In the genomic region with DNA sequence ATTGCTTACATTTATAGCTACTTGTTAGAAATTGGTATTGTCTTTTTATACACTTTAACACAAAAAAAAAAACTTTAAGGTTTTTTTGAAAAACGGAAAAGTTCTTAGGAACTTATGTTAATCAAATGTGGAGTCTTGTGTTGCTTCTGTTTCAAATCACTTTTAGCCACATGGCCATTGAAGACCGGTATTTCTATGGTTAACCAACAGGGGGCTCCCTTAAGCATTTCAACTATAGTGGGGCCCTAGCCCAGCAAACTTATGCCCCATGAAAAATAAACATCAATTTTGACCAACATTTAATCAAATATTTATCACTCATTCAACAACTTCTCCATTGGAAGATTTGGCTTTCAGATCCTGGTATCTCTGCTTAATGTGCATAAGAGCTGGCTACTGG, we compare ENCODE assay signal across 14 mouse cellular contexts.
DNase-seq lines count a peak whose midpoint lies in the region; ATAC-seq and TF ChIP-seq lines count a peak whose summit lies in the region.
"Had no signal": no experiment of that assay in that cellular context is flagged by ENCODE, and none has a peak within 500 bp of the region (broad histone marks: within the 10 kb centered on the region; RNA-seq: fewer than 3 reads in every experiment).

No protein-coding gene starts in this region.

- H3K27me3 ChIP-seq in limb, embryonic 14.5 days (ENCODE audit: control insufficient read depth, insufficient read depth, low read length) = no peaks in the 10 kb centered on the region
- H3K27me3 ChIP-seq in limb, embryonic 10.5 days (ENCODE audit: low read depth, poor library complexity, severe bottlenecking) = no peaks in the 10 kb centered on the region
- no peaks in the 10 kb centered on the region for H3K27me3 ChIP-seq in MEL (ENCODE audit: control insufficient read depth in 1 of 2, insufficient read depth in 2 of 2, low read length in 2 of 2)
- H3K27me3 ChIP-seq: midbrain, embryonic 12.5 days; neural tube, embryonic 15.5 days had no signal

- no peak for TF ChIP-seq POLR2A in limb, embryonic 14.5 days (IDR thresholded peaks at IDR 0.05; ENCODE audit: borderline replicate concordance, extremely low read depth, insufficient read depth, insufficient read length)
- TF ChIP-seq POLR2A in MEL (IDR thresholded peaks at IDR 0.05; ENCODE audit: control insufficient read depth in 1 of 2, insufficient read depth in 1 of 2, low read depth in 1 of 2, low read length in 2 of 2, poor library complexity in 1 of 2) = no peak

- peak; percentile 58 for TF ChIP-seq RAD21 in MEL (IDR thresholded peaks at IDR 0.05; ENCODE audit: low read depth, low read length)

- H3K4me1 ChIP-seq in limb, embryonic 14.5 days (ENCODE audit: control insufficient read depth, insufficient read depth, low read length) = peaks cover 17% of the 10 kb centered on the region
- H3K4me1 ChIP-seq in limb, embryonic 10.5 days = peaks cover 22% of the 10 kb centered on the region
- no peaks in the 10 kb centered on the region for H3K4me1 ChIP-seq in MEL (ENCODE audit: control insufficient read depth in 1 of 2, insufficient read depth in 2 of 2, low read length in 2 of 2)

- no peaks in the 10 kb centered on the region for H3K9me3 ChIP-seq in limb, embryonic 14.5 days (ENCODE audit: control insufficient read depth, low read length)
- H3K9me3 ChIP-seq in limb, embryonic 10.5 days (replicated peaks) = no peaks in the 10 kb centered on the region
- no peaks in the 10 kb centered on the region for H3K9me3 ChIP-seq in MEL (replicated peaks; ENCODE audit: insufficient read depth, low read length)
- H3K9me3 ChIP-seq: midbrain, embryonic 12.5 days; neural tube, embryonic 15.5 days had no signal

- DNase-seq in embryo, embryonic 10.5 days (ENCODE audit: low spot score) = peak; percentile 43
- no peak for DNase-seq in embryo, embryonic 9.5 days (ENCODE audit: extremely low spot score)
- DNase-seq in limb, embryonic 14.5 days (ENCODE audit: low spot score) = peak; percentile 34
- no peak for DNase-seq in limb, embryonic 10.5 days (ENCODE audit: low spot score)
- DNase-seq in MEL (ENCODE audit: low read depth, low spot score) = peak; percentile 48
- peak; percentile 22 for DNase-seq in naive thymus-derived CD4-positive, alpha-beta T cell, adult 2 months (ENCODE audit: low read depth)
- DNase-seq in adrenal gland, postnatal 4 days (ENCODE audit: low spot score in 2 of 2) = no peak
- no peak for DNase-seq in urinary bladder, adult 2 months (ENCODE audit: low spot score)
- DNase-seq: adrenal gland, adult 8-10 months; cerebellum, adult 18-20 months; kidney, postnatal 36 days had no signal

- TF ChIP-seq EP300 in MEL (IDR thresholded peaks at IDR 0.05; ENCODE audit: low read depth in 1 of 2, low read length in 2 of 2) = no peak

- H3K9ac ChIP-seq in limb, embryonic 14.5 days (ENCODE audit: low read depth, low read length, severe bottlenecking) = no peak overlapping the region
- H3K9ac ChIP-seq in MEL (ENCODE audit: control insufficient read depth, low read depth, low read length, poor library complexity, severe bottlenecking) = no peak overlapping the region
- H3K9ac ChIP-seq: midbrain, embryonic 12.5 days; neural tube, embryonic 15.5 days had no signal

- H3K27ac ChIP-seq in limb, embryonic 14.5 days (replicated peaks; ENCODE audit: low read depth, low read length) = no peak overlapping the region
- H3K27ac ChIP-seq in limb, embryonic 10.5 days = no peak overlapping the region
- no peak overlapping the region for H3K27ac ChIP-seq in MEL (ENCODE audit: control insufficient read depth, low read depth, low read length)
- H3K27ac ChIP-seq: neural tube, embryonic 15.5 days had no signal

- H3K4me2 ChIP-seq in limb, embryonic 14.5 days (replicated peaks; ENCODE audit: low read depth, low read length, severe bottlenecking) = no peak overlapping the region
- H3K4me2 ChIP-seq: heart, embryonic 11.5 days; midbrain, embryonic 12.5 days; neural tube, embryonic 15.5 days had no signal

- no peak for ATAC-seq in limb, embryonic 14.5 days (ENCODE audit: low FRiP score, low read depth)

- H3K79me2 ChIP-seq in MEL (ENCODE audit: control insufficient read depth, insufficient read depth, low read length, poor library complexity) = no peaks in the 10 kb centered on the region

- no peak overlapping the region for H3K4me3 ChIP-seq in limb, embryonic 14.5 days (replicated peaks; ENCODE audit: low read length)
- H3K4me3 ChIP-seq in limb, embryonic 10.5 days = no peak overlapping the region
- H3K4me3 ChIP-seq in MEL (ENCODE audit: control insufficient read depth in 1 of 2, insufficient read depth in 1 of 2, low read depth in 2 of 2, low read length in 2 of 2) = no peak overlapping the region
- H3K4me3 ChIP-seq: midbrain, embryonic 12.5 days; neural tube, embryonic 15.5 days had no signal

- WGBS in limb, embryonic 14.5 days = 51% methylated on average over 2 of the region's 2 CpGs
- WGBS in limb, embryonic 10.5 days = 41% methylated on average over 2 of the region's 2 CpGs

- no peaks in the 10 kb centered on the region for H3K36me3 ChIP-seq in limb, embryonic 14.5 days (ENCODE audit: control insufficient read depth, insufficient read depth, low read length)
- H3K36me3 ChIP-seq in limb, embryonic 10.5 days = no peaks in the 10 kb centered on the region
- peaks cover 0 to 2% of the 10 kb centered on the region in 2 experiments; a peak in 2 of 4 replicates for H3K36me3 ChIP-seq in MEL (ENCODE audit: control insufficient read depth in 1 of 2, insufficient read depth in 2 of 2, low read length in 2 of 2)
- H3K36me3 ChIP-seq: midbrain, embryonic 12.5 days; neural tube, embryonic 15.5 days had no signal

- peak; percentile 12 to 55 (median 35); a peak in 3 of 6 replicates for TF ChIP-seq CTCF in MEL (IDR thresholded peaks at IDR 0.05 in 2 of 3, conservative IDR thresholded peaks at IDR 0.05 in 1 of 3; ENCODE audit: control insufficient read depth in 1 of 3, insufficient read depth in 1 of 3, low read depth in 2 of 3, low read length in 3 of 3, poor library complexity in 1 of 3, severe bottlenecking in 1 of 3)

TF ChIP-seq in MEL, 35 proteins besides CTCF, POLR2A, EP300 and RAD21:
- TF ChIP-seq MYC (IDR thresholded peaks at IDR 0.05; ENCODE audit: low read depth, low read length) (peak; percentile 69; the same call in 1 of the 2 replicates), MAX (IDR thresholded peaks at IDR 0.05; ENCODE audit: low read length) (peak; percentile 58), MAFK (IDR thresholded peaks at IDR 0.05; ENCODE audit: borderline replicate concordance, low read depth, low read length) (no peak), MEF2A (IDR thresholded peaks at IDR 0.05; ENCODE audit: extremely low read depth, insufficient replicate concordance, low read depth, low read length, poor library complexity, severe bottlenecking) (no peak), ZC3H11A (IDR thresholded peaks at IDR 0.05; ENCODE audit: low read depth, low read length) (peak; percentile 39), ETS1 (IDR thresholded peaks at IDR 0.05; ENCODE audit: low read depth, low read length) (no peak), MXI1 (IDR thresholded peaks at IDR 0.05; ENCODE audit: low read depth, low read length) (no peak), POLR2AphosphoS5 (IDR thresholded peaks at IDR 0.05; ENCODE audit: borderline replicate concordance, low read depth, low read length) (no peak), MYB (IDR thresholded peaks at IDR 0.05; ENCODE audit: low read depth, low read length) (no peak), USF1 (IDR thresholded peaks at IDR 0.05; ENCODE audit: low read depth, low read length) (0 out of 2 replicates have a peak, but pooled peaks have one; percentile 14), MAZ (IDR thresholded peaks at IDR 0.05; ENCODE audit: low read depth, low read length) (no peak), TCF12 (IDR thresholded peaks at IDR 0.05; ENCODE audit: low read depth, low read length) (no peak), SMC3 (IDR thresholded peaks at IDR 0.05; ENCODE audit: low read depth, low read length) (peak; percentile 66), HCFC1 (IDR thresholded peaks at IDR 0.05; ENCODE audit: low read depth, low read length) (no peak), UBTF (IDR thresholded peaks at IDR 0.05; ENCODE audit: borderline replicate concordance, insufficient read depth, low read depth, low read length) (no peak), POLR2AphosphoS2 (IDR thresholded peaks at IDR 0.05; ENCODE audit: low read length) (no peak)

Comparison
In these comparisons a context has a peak if more than half of its experiments do, and no peak if none do; other contexts are left out.
1. DNase-seq: peak in embryo, embryonic 10.5 days (single experiment), limb, embryonic 14.5 days (single experiment), MEL (single experiment) and naive thymus-derived CD4-positive, alpha-beta T cell, adult 2 months (single experiment); none in embryo, embryonic 9.5 days (single experiment), limb, embryonic 10.5 days (single experiment), adrenal gland, postnatal 4 days (0 of 2) and urinary bladder, adult 2 months (single experiment).